Mouse (Mus musculus) liver, embryonic 13.5 days (tissue): ENCODE measurements around the gene Gm21905. TPM values are rescaled to one million over a fixed set of nuclear protein-coding genes. Genes with fewer than 3 reads are reported as not detected.

Source experiments
- ATAC-seq: fragments of 200-750 bp; cut with Nextera tagmentation; 2 replicates; pipeline ENCODE4 v1.8.0; 2017; ENCODE audit warnings: low read depth, mild to moderate bottlenecking, moderate number of reproducible peaks, moderate library complexity
- DNase-seq: peaks from one replicate; pipeline ENCODE4 v3.0.0; 2022
- H3K27ac ChIP-seq: fragments of 300-500 bp; sonication (generic); 2 replicates; pipeline ENCODE4 v1.5.1; 2015; ENCODE audit warnings: moderate library complexity, mild to moderate bottlenecking, inconsistent platforms
- H3K27me3 ChIP-seq: fragments of 300-500 bp; sonication (generic); 2 replicates; pipeline ENCODE4 v1.6.1; 2015; ENCODE audit warnings: mild to moderate bottlenecking, inconsistent platforms
- H3K36me3 ChIP-seq: fragments of 300-500 bp; sonication (generic); 2 replicates; pipeline ENCODE4 v1.6.1; 2015; ENCODE audit warnings: mild to moderate bottlenecking, inconsistent platforms
- H3K4me1 ChIP-seq: fragments of 300-500 bp; sonication (generic); replicated peaks from 2 replicates; pipeline ENCODE4 v1.6.1; 2015; ENCODE audit warnings: inconsistent platforms
- H3K4me2 ChIP-seq: fragments of 300-500 bp; sonication (generic); 2 replicates; pipeline ENCODE4 v1.6.1; 2015; ENCODE audit warnings: inconsistent platforms, mild to moderate bottlenecking, moderate library complexity
- H3K4me3 ChIP-seq: fragments of 300-500 bp; sonication (generic); replicated peaks from 2 replicates; pipeline ENCODE4 v1.5.1; 2015; ENCODE audit warnings: mild to moderate bottlenecking, inconsistent platforms
- H3K9ac ChIP-seq: fragments of 300-500 bp; sonication (generic); 2 replicates; pipeline ENCODE4 v1.6.1; 2015; ENCODE audit warnings: mild to moderate bottlenecking, inconsistent platforms
- H3K9me3 ChIP-seq: fragments of 300-500 bp; sonication (generic); replicated peaks from 2 replicates; pipeline ENCODE4 v1.6.1; 2016; ENCODE audit warnings: inconsistent platforms
- WGBS: fragments of 180-500 bp; shearing (Covaris S2); methylation state at CpG from one replicate; pipeline ENCODE4 v1.1.7; 2015; ENCODE audit not compliant: insufficient replicate concordance; 5-methylcytosine and 5-hydroxymethylcytosine counted together
- polyA plus RNA-seq: library from polyadenylated mRNA; unstranded; fragments of >200 nt; fragmentation: Nextera tagmentation; extraction: Ambion mirVana; gene quantifications from 2 replicates; pipeline ENCODE4 v1.2.1, GENCODE M21; 2015

Gm21905 gene
- polyA plus RNA-seq, 1 experiment from 2014 or later, result not detected

DNA sequence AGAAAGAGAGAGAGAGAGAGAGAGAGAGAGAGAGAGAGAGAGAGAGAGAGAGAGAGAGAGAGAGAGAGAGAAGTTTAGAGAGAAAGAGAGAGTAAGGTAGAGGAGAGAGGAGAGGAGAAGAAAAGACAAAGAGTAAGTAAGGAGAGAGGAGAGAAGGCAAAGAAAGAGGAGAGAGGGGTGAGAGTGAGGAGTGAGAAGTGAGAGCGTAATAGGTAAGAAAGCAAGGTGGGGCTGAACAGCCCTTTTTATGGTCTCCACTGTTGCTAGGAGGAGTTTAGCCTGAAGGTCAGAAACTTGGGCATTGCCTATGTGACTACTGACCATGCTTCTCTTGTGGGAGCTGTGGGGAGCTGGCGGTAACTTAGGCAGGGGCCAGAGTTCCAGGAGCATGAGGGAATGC lies 4.9 kb downstream of the Gm21905 start, which contains the start of gene Gm5108:
Gene Gm5108 (plus strand): TSS at position 301 of the 400 bp plus-strand sequence.
- no peak within 1 kb of the TSS for H3K9ac ChIP-seq
- H3K4me2 ChIP-seq, result no peak within 1 kb of the TSS
- no peaks in the 10 kb centered on the region for H3K27me3 ChIP-seq
- no peaks in the 10 kb centered on the region for H3K9me3 ChIP-seq
- H3K36me3 ChIP-seq, result no peaks in the 10 kb centered on the region
- no peak within 1 kb of the TSS for H3K4me3 ChIP-seq
- 76% methylated on average over 2 of the region's 2 CpGs for WGBS
- no peaks in the 10 kb centered on the region; the same call in 1 of the 2 replicates for H3K4me1 ChIP-seq
- DNase-seq (no peak), ATAC-seq (no peak)
- H3K27ac ChIP-seq, result no peak within 1 kb of the TSS

DNA sequence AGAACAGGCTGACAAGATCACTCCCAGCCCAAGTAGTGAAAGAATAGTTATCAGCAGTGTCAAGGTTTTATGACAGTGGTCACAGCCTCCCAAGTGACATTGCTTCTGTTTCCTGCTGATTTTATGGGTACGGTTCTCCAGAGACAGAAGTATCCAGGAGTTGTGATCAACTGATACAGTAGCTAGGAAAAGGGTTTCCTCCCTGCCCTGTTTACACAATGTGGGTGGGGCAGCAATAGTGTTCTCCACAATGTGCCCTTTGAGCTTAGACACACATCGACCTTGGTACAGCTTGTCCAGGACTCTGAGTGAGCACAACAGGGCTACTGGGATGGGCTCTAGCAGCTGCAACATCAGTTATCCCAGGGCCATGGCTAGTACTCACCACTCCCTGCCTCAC lies 14.6 kb downstream of the Gm21905 start:
- Histone ChIP-seq H3K27ac (no peak overlapping the region), H3K4me1 (peaks cover 11% of the 10 kb centered on the region), H3K4me2 (no peak overlapping the region), H3K9ac (no peak overlapping the region), H3K27me3 (no peaks in the 10 kb centered on the region), H3K4me3 (no peak overlapping the region), H3K36me3 (no peaks in the 10 kb centered on the region), H3K9me3 (no peaks in the 10 kb centered on the region)
- WGBS, result 3% methylated on average over 2 of the region's 2 CpGs
- DNase-seq (peak; percentile 4), ATAC-seq (peak; percentile 74)

DNA sequence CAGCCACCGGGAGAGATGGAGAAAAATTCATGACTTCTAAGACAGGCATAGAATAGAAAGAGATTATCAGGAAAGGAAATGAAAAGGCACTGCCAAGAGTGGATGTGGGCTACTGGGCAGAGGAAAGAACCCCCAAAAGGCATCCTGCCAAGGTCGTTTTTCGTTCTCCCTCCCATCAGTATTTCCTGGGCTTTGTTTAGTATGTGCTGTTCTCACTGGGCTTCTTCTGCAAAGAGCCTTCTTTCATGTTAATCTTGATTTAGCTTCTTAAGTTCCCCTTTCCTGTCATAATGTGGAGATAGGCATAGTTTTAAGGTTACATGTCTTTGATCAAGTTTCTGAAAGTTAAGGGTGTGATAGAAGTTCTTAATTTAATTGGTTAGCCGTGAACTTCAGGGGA lies 15.6 kb downstream of the Gm21905 start:
- H3K9ac ChIP-seq, result no peak overlapping the region
- WGBS, result 19% methylated on average over 4 of the region's 4 CpGs
- no peak for ATAC-seq
- H3K9me3 ChIP-seq, result no peaks in the 10 kb centered on the region
- no peak overlapping the region for H3K4me2 ChIP-seq
- no peak overlapping the region for H3K27ac ChIP-seq
- no peak for DNase-seq
- H3K4me1 ChIP-seq, result peaks cover 11% of the 10 kb centered on the region
- H3K36me3 ChIP-seq, result no peaks in the 10 kb centered on the region
- H3K27me3 ChIP-seq, result no peaks in the 10 kb centered on the region
- H3K4me3 ChIP-seq, result no peak overlapping the region

DNA sequence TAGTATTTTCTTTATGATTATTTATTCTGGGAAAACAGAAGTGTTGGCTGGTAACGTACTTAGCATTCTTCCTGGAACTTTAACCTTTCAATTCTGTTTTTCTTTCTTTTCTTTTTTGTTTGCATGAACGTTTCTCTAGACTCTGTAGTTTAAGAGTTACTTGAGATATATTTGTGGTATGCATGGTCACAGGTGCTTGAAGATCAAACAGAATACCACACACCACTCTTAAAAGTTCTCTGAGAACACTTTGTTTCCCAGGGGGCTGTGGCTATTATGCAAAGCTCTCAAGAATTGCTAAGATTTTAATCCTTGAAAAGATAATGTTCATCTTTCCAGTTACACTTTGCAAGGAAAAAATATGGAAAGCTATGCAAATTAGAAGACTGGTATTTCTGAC lies 41.7 kb downstream of the Gm21905 start:
- no peak overlapping the region for H3K27ac ChIP-seq
- DNase-seq (no peak), ATAC-seq (no peak)
- no peak overlapping the region for H3K4me3 ChIP-seq
- H3K9ac ChIP-seq, result no peak overlapping the region
- 0 out of 2 replicates have a peak, but pooled peaks cover under 1% of the 10 kb centered on the region for H3K27me3 ChIP-seq
- no peak overlapping the region for H3K4me2 ChIP-seq
- WGBS, result 56% methylated on average over 2 of the region's 2 CpGs
- no peaks in the 10 kb centered on the region for H3K36me3 ChIP-seq
- no peaks in the 10 kb centered on the region for H3K4me1 ChIP-seq
- no peaks in the 10 kb centered on the region for H3K9me3 ChIP-seq

DNA sequence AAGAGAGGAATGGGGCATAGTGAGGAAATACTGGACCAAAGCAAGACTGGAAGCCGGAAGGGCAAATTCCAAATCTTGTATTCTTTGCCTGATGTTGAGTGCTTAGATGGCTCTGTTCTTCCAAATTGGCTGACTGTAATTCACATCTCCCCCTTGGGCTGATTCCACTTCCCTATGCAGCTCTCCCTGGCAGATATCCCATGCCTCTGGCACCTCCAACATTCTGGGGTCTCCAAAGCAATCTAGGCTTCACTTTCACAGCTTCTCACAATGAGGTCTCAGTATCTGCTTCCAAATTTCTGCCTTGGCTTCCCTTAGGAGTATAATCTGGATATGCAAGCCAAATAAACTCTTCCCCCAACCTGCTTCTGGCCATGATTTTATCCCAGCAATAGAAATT lies 47.3 kb downstream of the Gm21905 start:
- no peak for DNase-seq
- no peak overlapping the region for H3K4me2 ChIP-seq
- H3K27me3 ChIP-seq, result 0 out of 2 replicates have a peak, but pooled peaks cover 3% of the 10 kb centered on the region
- H3K4me1 ChIP-seq, result no peaks in the 10 kb centered on the region
- no peak overlapping the region for H3K27ac ChIP-seq
- no peak overlapping the region for H3K4me3 ChIP-seq
- H3K9ac ChIP-seq, result no peak overlapping the region
- ATAC-seq, result no peak
- 72% methylated on average over 1 of the region's 1 CpGs for WGBS
- no peaks in the 10 kb centered on the region for H3K36me3 ChIP-seq
- no peaks in the 10 kb centered on the region for H3K9me3 ChIP-seq

DNA sequence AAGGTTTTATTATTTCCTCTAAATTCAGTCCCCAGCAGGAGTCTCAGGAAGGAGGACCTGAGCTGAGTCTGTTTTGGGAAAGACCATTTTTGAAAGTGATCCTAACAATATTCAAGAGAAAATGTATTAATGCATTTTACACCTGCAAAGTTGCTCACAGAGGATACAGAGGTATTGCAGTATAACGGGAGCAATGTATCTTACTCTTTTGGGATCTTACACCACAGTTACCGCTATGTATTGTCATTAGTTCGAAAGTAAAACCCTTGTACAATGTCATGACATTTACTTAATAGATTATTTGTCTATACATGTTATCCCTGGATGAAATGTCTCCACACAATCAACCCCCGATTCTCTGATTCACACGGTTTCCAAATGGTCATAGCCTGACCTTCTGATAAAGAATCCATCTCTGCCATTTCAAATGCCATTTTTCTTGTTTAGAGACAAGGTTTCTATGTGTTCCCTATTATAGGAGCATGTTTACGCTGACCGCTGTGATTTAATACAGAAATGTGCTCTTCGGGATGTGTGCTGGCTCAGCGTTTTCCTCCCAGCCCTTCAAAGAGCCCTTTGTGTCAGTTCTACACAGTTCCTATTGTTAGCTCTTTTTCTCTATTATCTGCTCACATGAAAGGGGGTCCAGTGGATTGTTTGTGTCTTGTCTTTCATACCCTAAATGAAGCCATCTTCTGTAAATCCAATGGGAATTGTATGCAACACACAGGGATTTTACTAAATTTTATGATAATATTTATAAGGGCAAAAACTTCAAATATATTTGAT lies 61.6 kb downstream of the Gm21905 start:
- WGBS, result 75% methylated on average over 9 of the region's 9 CpGs
- Histone ChIP-seq H3K4me3 (no peak overlapping the region), H3K36me3 (no peaks in the 10 kb centered on the region), H3K9ac (no peak overlapping the region), H3K9me3 (no peaks in the 10 kb centered on the region), H3K4me1 (peaks cover 18% of the 10 kb centered on the region), H3K27me3 (no peaks in the 10 kb centered on the region), H3K27ac (no peak overlapping the region), H3K4me2 (no peak overlapping the region)
- ATAC-seq (no peak), DNase-seq (no peak)

DNA sequence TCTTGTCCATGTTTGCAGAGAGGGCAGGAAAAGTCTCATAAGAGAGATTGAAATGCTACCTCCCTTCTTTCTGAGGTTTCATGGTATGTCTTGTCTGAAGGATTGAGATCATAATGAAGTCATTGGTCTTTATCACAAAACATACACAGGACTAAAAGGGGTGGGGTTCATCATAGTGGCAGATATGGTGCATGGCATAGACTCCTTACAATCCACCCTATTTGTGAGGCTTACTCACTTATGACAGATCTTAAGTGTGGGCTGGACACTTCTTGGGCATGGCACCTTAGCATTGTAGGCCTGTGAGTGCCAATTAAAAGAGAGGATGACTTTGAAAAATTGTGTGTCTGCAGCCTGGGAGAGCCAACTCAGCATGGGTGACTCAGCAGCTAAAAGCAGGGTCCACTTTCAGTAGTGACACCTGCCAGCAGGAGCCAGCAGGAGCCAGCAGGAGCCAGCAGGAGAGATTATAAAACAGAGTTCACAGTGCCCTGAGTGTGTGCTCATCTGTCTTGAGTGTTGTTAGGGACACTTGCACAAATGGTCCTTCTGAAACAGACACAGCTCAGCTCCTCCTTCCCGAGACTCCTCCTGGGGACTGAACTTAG lies 62.6 kb downstream of the Gm21905 start:
- no peak overlapping the region for H3K4me2 ChIP-seq
- DNase-seq, result peak; percentile 18
- 90% methylated on average over 1 of the region's 1 CpGs for WGBS
- H3K4me3 ChIP-seq, result no peak overlapping the region
- H3K4me1 ChIP-seq, result peaks cover 18% of the 10 kb centered on the region
- peak; percentile 86 for ATAC-seq
- H3K36me3 ChIP-seq, result no peaks in the 10 kb centered on the region
- H3K9ac ChIP-seq, result no peak overlapping the region
- H3K27me3 ChIP-seq, result no peaks in the 10 kb centered on the region
- no peak overlapping the region for H3K27ac ChIP-seq
- no peaks in the 10 kb centered on the region for H3K9me3 ChIP-seq

Other genes starting within 250 kb of the Gm21905 start
- gene Atp8a1, start 99.0 kb downstream of the Gm21905 start, polyA plus RNA-seq, result 45.2 and 47.2 TPM in 2 replicates
- gene Gm5108, start 4.8 kb downstream of the Gm21905 start, polyA plus RNA-seq, result not detected in 2 replicates
- gene Grxcr1, start 85.4 kb upstream of the Gm21905 start, polyA plus RNA-seq, result not detected in 2 replicates